Mouse (Mus musculus) megakaryocyte, embryonic 14.5 days (primary cell): ENCODE measurements around the gene Mettl5. TPM values are rescaled to one million over a fixed set of nuclear protein-coding genes. Genes with fewer than 3 reads are reported as not detected.
A peak's percentile ranks its signal among the peaks of the same experiment; 100 is the strongest.

Experiments
- H3K27me3 ChIP-seq: replicated peaks from 2 replicates; pipeline ENCODE3; 2012; ENCODE audit warnings: inconsistent platforms
- H3K36me3 ChIP-seq: replicated peaks from 2 replicates; pipeline ENCODE3; 2012; ENCODE audit warnings: low read length, inconsistent platforms, mixed read lengths
- H3K4me1 ChIP-seq: 2 replicates; pipeline ENCODE4 v1.6.1; 2012; ENCODE audit warnings: inconsistent platforms
- H3K4me3 ChIP-seq: replicated peaks from 2 replicates; pipeline ENCODE3; 2012; ENCODE audit warnings: moderate library complexity, mild to moderate bottlenecking, inconsistent platforms
- H3K9me3 ChIP-seq: 2 replicates; pipeline ENCODE4 v1.6.1; 2012; ENCODE audit warnings: inconsistent platforms
- FLI1 ChIP-seq: IDR thresholded peaks from 2 replicates; pipeline ENCODE4 v1.6.1; 2012; ENCODE audit warnings: low read length, inconsistent platforms, mixed read lengths
- GATA1 ChIP-seq: IDR thresholded peaks from 3 replicates; pipeline ENCODE4 v1.6.1; 2012; ENCODE audit warnings: mixed read lengths, low read length, inconsistent platforms, borderline replicate concordance
- polyA plus RNA-seq: library from polyadenylated mRNA; stranded (reverse); fragments of >175 nt; gene quantifications from 2 replicates; pipeline ENCODE4 v1.2.3, GENCODE M21; 2012; ENCODE audit warnings: low replicate concordance; ENCODE audit not compliant: insufficient read depth

Gene Mettl5
- polyA plus RNA-seq, 1 experiment: 68.5 TPM

DNA sequence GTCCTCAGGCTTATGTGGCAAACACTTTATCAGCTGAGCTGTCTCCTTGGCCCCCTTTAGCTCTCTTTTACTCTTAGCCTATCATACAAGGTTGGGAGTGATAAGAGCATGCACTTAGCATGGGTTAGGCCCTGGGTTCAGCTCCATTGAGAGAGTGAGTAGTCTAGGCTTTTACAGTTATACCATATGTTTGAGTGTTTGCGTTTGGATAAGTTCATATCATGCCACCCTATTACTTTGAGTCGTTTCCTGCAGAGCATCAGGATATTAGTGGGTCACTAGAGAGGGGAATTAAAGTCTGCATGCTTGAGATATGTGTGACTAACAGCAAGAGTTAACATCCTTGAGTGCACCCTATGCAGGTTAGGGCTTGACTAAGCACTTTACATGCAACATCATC, 55.7 kb downstream of the Mettl5 start:
- H3K4me3 ChIP-seq: no peak overlapping the region
- peaks cover 14% of the 10 kb centered on the region for H3K4me1 ChIP-seq
- no peak for TF ChIP-seq FLI1
- no peak for TF ChIP-seq GATA1
- H3K27me3 ChIP-seq: no peaks in the 10 kb centered on the region
- H3K9me3 ChIP-seq: no peaks in the 10 kb centered on the region
- peaks cover 71% of the 10 kb centered on the region for H3K36me3 ChIP-seq

GRCm38 (mm10) chr2:69828031-69828430, 57.4 kb downstream of the Mettl5 start:
- Histone ChIP-seq H3K4me3 (no peak overlapping the region), H3K27me3 (no peaks in the 10 kb centered on the region), H3K9me3 (no peaks in the 10 kb centered on the region), H3K36me3 (peaks cover 57% of the 10 kb centered on the region), H3K4me1 (peaks cover 26% of the 10 kb centered on the region)
- no peak for TF ChIP-seq FLI1
- TF ChIP-seq GATA1: no peak

GRCm38 (mm10) chr2:69826380-69826779, 59.0 kb downstream of the Mettl5 start:
- no peaks in the 10 kb centered on the region for H3K27me3 ChIP-seq
- peaks cover 51% of the 10 kb centered on the region for H3K36me3 ChIP-seq
- TF ChIP-seq GATA1 (no peak), FLI1 (no peak)
- H3K4me3 ChIP-seq: no peak overlapping the region
- no peaks in the 10 kb centered on the region for H3K9me3 ChIP-seq
- peaks cover 39% of the 10 kb centered on the region for H3K4me1 ChIP-seq

DNA sequence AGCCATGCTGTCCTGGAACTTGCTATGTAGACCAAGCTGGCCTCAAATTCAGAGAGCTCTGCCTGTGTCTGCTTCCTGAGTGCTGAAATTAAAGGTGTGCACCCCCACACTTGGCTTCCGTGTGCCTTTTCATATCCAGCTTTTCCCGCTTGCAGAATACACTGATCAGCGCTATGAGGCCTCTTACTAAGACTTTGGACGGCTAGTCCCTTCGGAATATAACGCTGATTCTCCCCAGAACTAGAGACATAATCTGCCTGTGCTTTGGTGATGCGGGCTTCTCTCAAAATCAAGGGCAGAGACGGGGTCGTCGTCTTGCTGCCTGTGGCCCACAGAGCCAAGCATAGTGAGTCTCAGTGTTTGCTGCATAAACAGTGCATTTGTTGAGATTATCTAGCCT, 59.5 kb downstream of the Mettl5 start:
- H3K36me3 ChIP-seq: peaks cover 47% of the 10 kb centered on the region
- H3K4me3 ChIP-seq: no peak overlapping the region
- H3K4me1 ChIP-seq: peaks cover 40% of the 10 kb centered on the region
- H3K27me3 ChIP-seq: no peaks in the 10 kb centered on the region
- H3K9me3 ChIP-seq: no peaks in the 10 kb centered on the region
- TF ChIP-seq FLI1 (no peak), GATA1 (no peak)

GRCm38 (mm10) chr2:69823129-69823677, 62.2 kb downstream of the Mettl5 start:
- H3K4me1 ChIP-seq: peaks cover 45% of the 10 kb centered on the region
- TF ChIP-seq GATA1 (no peak), FLI1 (no peak)

GRCm38 (mm10) chr2:69822361-69823128, 62.9 kb downstream of the Mettl5 start:
- Histone ChIP-seq H3K36me3 (peaks cover 19% of the 10 kb centered on the region), H3K4me1 (peaks cover 48% of the 10 kb centered on the region), H3K9me3 (no peaks in the 10 kb centered on the region)

More at GRCm38 (mm10) chr2:69823129-69823677, 62.2 kb downstream of the Mettl5 start:
- H3K27me3 ChIP-seq: no peaks in the 10 kb centered on the region
- H3K9me3 ChIP-seq: no peaks in the 10 kb centered on the region
- H3K36me3 ChIP-seq: peaks cover 24% of the 10 kb centered on the region
- peak overlapping the region; percentile 92 for H3K4me3 ChIP-seq

GRCm38 (mm10) chr2:69821711-69822110, 63.7 kb downstream of the Mettl5 start, which contains the start of gene Klhl23:
Gene Klhl23 (plus strand): TSS chr2:69821944.
- Histone ChIP-seq H3K27me3 (no peaks in the 10 kb centered on the region), H3K4me3 (peak within 1 kb of the TSS; percentile 92), H3K9me3 (no peaks in the 10 kb centered on the region), H3K36me3 (peaks cover 17% of the 10 kb centered on the region), H3K4me1 (peaks cover 49% of the 10 kb centered on the region)
- TF ChIP-seq GATA1 (no peak), FLI1 (no peak)

More at GRCm38 (mm10) chr2:69822361-69823128, 62.9 kb downstream of the Mettl5 start:
- Histone ChIP-seq H3K27me3 (no peaks in the 10 kb centered on the region), H3K4me3 (peak overlapping the region; percentile 92)
- no peak for TF ChIP-seq GATA1
- TF ChIP-seq FLI1: no peak

Other genes with a start within 250 kb of the Mettl5 start
- gene Bbs5, start 238.4 kb downstream of the Mettl5 start, polyA plus RNA-seq: not detected in 2 replicates
- gene Klhl41, start 215.5 kb downstream of the Mettl5 start, polyA plus RNA-seq: not detected in 2 replicates
- not detected in 2 replicates for gene Fastkd1, start 172.1 kb downstream of the Mettl5 start, polyA plus RNA-seq
- 7.5 and 12.7 TPM in 2 replicates for gene Ppig, start 163.1 kb downstream of the Mettl5 start, polyA plus RNA-seq
- 0.54 TPM in 1 of 2 replicates, not detected in the other for gene Ccdc173, start 96.0 kb downstream of the Mettl5 start, polyA plus RNA-seq
- gene Phospho2, start 96.0 kb downstream of the Mettl5 start, polyA plus RNA-seq: 5.8 TPM in 1 of 2 replicates, not detected in the other
- gene Klhl23, start 63.7 kb downstream of the Mettl5 start, polyA plus RNA-seq: 0.20 and 3.8 TPM in 2 replicates
- 26.3 TPM in 1 of 2 replicates, not detected in the other for gene Ssb, start 24.1 kb downstream of the Mettl5 start, polyA plus RNA-seq
- 2.5 and 3.8 TPM in 2 replicates for gene Ubr3, start 11.6 kb upstream of the Mettl5 start, polyA plus RNA-seq
- gene Myo3b, start 153.5 kb upstream of the Mettl5 start, polyA plus RNA-seq: not detected in 2 replicates